Mouse (Mus musculus) olfactory bulb, adult 2 months (tissue): ENCODE measurements around the gene Cast.

Experiments used
- CTCF ChIP-seq: fragments of 200-500 bp; IDR thresholded peaks from 2 replicates; pipeline ENCODE4 v1.5.1; 2012; ENCODE audit warnings: low read depth, mild to moderate bottlenecking, low read length, moderate library complexity; ENCODE audit not compliant: insufficient read depth
- POLR2A ChIP-seq: fragments of 200-500 bp; IDR thresholded peaks from 2 replicates; pipeline ENCODE4 v1.6.1; 2012; ENCODE audit warnings: mild to moderate bottlenecking, low read depth, low read length, moderate library complexity; ENCODE audit not compliant: insufficient read depth

- TF ChIP-seq POLR2A (no peak), CTCF (no peak)
These were observed 1.0 kb downstream of the Cast start for GRCm38 (mm10) chr13:74807446-74808151.
